Mouse (Mus musculus) limb, embryonic 11.5 days (tissue): Measurements from ENCODE around the gene Kntc1. TPM values are rescaled to one million over a fixed set of nuclear protein-coding genes. Genes with fewer than 3 reads are reported as not detected.

ENCODE experiments used
- ATAC-seq: fragments of 200-750 bp; cut with Nextera tagmentation; 2 replicates; pipeline ENCODE4 v1.8.0; 2017; ENCODE audit warnings: low read depth; ENCODE audit not compliant: insufficient number of reproducible peaks, low FRiP score, low TSS enrichment
- DNase-seq: peaks from one replicate; pipeline ENCODE4 v3.0.0-alpha.2; 2015; ENCODE audit warnings: low spot score
- H3K27ac ChIP-seq: fragments of 300-500 bp; sonication (generic); replicated peaks from 2 replicates; pipeline ENCODE4 v1.5.1; 2014; ENCODE audit warnings: low read depth, mild to moderate bottlenecking, low read length
- H3K27me3 ChIP-seq: fragments of 300-500 bp; sonication (generic); 2 replicates; pipeline ENCODE4 v1.6.1; 2014; ENCODE audit warnings: mild to moderate bottlenecking, low read length, mixed read lengths; ENCODE audit not compliant: control insufficient read depth, insufficient read depth
- H3K36me3 ChIP-seq: fragments of 300-500 bp; sonication (generic); 2 replicates; pipeline ENCODE4 v1.6.1; 2014; ENCODE audit warnings: mild to moderate bottlenecking, low read length, moderate library complexity, mixed read lengths; ENCODE audit not compliant: control insufficient read depth, insufficient read depth
- H3K4me1 ChIP-seq: fragments of 300-500 bp; sonication (generic); 2 replicates; pipeline ENCODE4 v1.6.1; 2014; ENCODE audit warnings: low read length, mixed read lengths; ENCODE audit not compliant: control insufficient read depth, insufficient read depth
- H3K4me2 ChIP-seq: fragments of 300-500 bp; sonication (generic); 2 replicates; pipeline ENCODE4 v1.6.1; 2014; ENCODE audit warnings: low read depth, mild to moderate bottlenecking, moderate library complexity; ENCODE audit not compliant: severe bottlenecking
- H3K4me3 ChIP-seq: fragments of 300-500 bp; sonication (generic); 2 replicates; pipeline ENCODE4 v1.5.1; 2014; ENCODE audit warnings: low read depth, low read length
- H3K9ac ChIP-seq: fragments of 300-500 bp; sonication (generic); 2 replicates; pipeline ENCODE4 v1.6.1; 2014; ENCODE audit warnings: mild to moderate bottlenecking, low read length
- H3K9me3 ChIP-seq: fragments of 300-500 bp; sonication (generic); 2 replicates; pipeline ENCODE4 v1.6.1; 2016; ENCODE audit warnings: low read length; ENCODE audit not compliant: control insufficient read depth
- WGBS: fragments of 180-500 bp; shearing (Covaris S2); extraction: QIAGEN DNeasy Blood & Tissue Kit; methylation state at CpG from one replicate; pipeline ENCODE4 v1.1.7; 2014; 5-methylcytosine and 5-hydroxymethylcytosine counted together
- polyA plus RNA-seq: library from polyadenylated mRNA; unstranded; fragments of >200 nt; fragmentation: Nextera tagmentation; extraction: Ambion mirVana; gene quantifications from 2 replicates; pipeline ENCODE4 v1.2.1, GENCODE M21; 2014

Gene Kntc1
- polyA plus RNA-seq, 1 experiment from 2014 or later = 38.8 TPM

DNA sequence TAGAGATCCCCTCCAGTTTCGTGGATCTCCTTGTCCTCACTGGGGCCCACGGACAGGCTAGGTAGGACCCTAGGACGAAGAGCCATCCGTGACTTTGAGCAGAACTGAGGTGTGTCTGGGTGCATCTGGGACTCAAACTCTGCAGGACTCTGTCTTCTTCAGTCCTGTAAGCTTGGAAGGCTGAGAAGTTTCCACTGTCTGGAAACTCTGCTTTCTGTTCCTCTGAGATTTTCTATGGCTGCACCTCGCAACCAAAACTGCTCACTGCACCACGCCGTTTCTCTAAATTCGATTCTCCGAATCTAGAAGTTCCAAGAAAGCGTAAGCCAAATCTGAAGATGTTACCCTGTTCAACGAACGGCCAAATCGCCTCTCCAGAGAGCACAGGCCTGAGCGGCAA, 114.4 kb downstream of the Kntc1 start:
- no peak overlapping the region for H3K9ac ChIP-seq
- WGBS = 88% methylated on average over 14 of the region's 14 CpGs
- ATAC-seq = no peak

DNA sequence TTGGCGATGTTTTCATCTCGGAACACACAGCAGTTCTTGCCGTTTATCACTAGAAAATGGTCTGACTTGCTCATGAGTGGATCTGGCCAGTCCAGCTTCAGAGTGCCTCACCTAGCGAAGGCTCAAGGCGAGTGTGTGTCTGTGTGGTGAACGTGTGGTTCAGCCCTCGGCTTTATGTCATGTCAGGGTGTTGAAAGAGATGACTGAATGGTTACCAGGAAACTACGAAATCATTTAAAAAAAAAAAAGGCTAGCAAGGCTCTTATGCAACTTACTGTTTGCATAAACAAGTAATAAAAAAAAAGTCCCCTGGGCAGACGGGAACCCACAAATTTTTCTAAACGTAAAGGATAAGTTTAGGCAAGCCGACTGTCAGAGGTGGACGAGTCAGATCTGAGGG, 115.8 kb downstream of the Kntc1 start, which contains the start of gene Hcar2:
Gene Hcar2, minus strand, starts transcription at position 135 of the 400 bp plus-strand sequence.
- no peak for DNase-seq
- Histone ChIP-seq H3K9ac (no peak within 1 kb of the TSS), H3K36me3 (no peaks in the 10 kb centered on the region), H3K4me3 (no peak within 1 kb of the TSS), H3K4me2 (no peak within 1 kb of the TSS), H3K9me3 (no peaks in the 10 kb centered on the region), H3K4me1 (no peaks in the 10 kb centered on the region), H3K27ac (no peak within 1 kb of the TSS), H3K27me3 (no peaks in the 10 kb centered on the region)
- 84% methylated on average over 12 of the region's 12 CpGs for WGBS
- ATAC-seq = no peak

More for the DNA sequence above, 114.4 kb downstream of the Kntc1 start:
- H3K36me3 ChIP-seq = no peaks in the 10 kb centered on the region
- H3K9me3 ChIP-seq = no peaks in the 10 kb centered on the region
- no peak for DNase-seq
- no peak overlapping the region for H3K27ac ChIP-seq
- H3K27me3 ChIP-seq = no peaks in the 10 kb centered on the region
- H3K4me1 ChIP-seq = no peaks in the 10 kb centered on the region
- H3K4me2 ChIP-seq = no peak overlapping the region
- H3K4me3 ChIP-seq = no peak overlapping the region

GRCm38 (mm10) chr5:123866457-123866856, 116.9 kb downstream of the Kntc1 start:
- H3K4me1 ChIP-seq = no peaks in the 10 kb centered on the region
- ATAC-seq = no peak
- H3K27ac ChIP-seq = no peak overlapping the region
- 90% methylated on average over 4 of the region's 4 CpGs for WGBS
- no peak for DNase-seq
- H3K9ac ChIP-seq = no peak overlapping the region
- no peak overlapping the region for H3K4me3 ChIP-seq
- no peaks in the 10 kb centered on the region for H3K9me3 ChIP-seq
- H3K27me3 ChIP-seq = no peaks in the 10 kb centered on the region
- H3K4me2 ChIP-seq = no peak overlapping the region
- H3K36me3 ChIP-seq = no peaks in the 10 kb centered on the region

DNA sequence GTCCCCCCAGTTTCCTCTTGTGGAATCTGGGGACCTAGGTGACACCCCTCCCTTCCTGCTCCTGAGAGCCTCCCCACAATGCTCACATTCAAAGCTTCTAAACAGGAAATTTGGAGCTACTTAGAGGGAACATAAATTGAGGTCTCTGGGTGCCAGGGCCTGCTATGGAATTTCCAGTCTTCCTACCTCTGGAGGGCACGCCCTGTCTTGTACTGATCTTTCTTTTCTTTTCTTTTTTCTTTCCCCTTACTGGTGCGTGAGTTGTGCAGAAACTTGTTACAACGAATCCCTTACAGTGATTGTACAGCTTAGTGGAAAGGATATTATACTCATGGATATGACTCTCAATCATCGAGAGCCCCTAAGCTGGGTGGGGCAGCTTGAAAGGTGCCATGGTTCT, 120.1 kb downstream of the Kntc1 start:
- Histone ChIP-seq H3K4me1 (no peaks in the 10 kb centered on the region), H3K27me3 (no peaks in the 10 kb centered on the region), H3K9me3 (no peaks in the 10 kb centered on the region), H3K9ac (no peak overlapping the region), H3K4me2 (no peak overlapping the region), H3K27ac (no peak overlapping the region), H3K36me3 (no peaks in the 10 kb centered on the region), H3K4me3 (no peak overlapping the region)
- 85% methylated on average over 4 of the region's 4 CpGs for WGBS
- ATAC-seq (no peak), DNase-seq (no peak)

Other genes starting within 250 kb of the Kntc1 start
- 0.23 and 0.60 TPM in 2 replicates for gene B3gnt4, start 239.3 kb upstream of the Kntc1 start, polyA plus RNA-seq
- gene Diablo, start 225.5 kb upstream of the Kntc1 start, polyA plus RNA-seq = 120 and 124 TPM in 2 replicates
- 0.14 and 0.55 TPM in 2 replicates for gene Gm49027, start 224.2 kb upstream of the Kntc1 start, polyA plus RNA-seq
- 28.4 and 29.0 TPM in 2 replicates for gene Vps33a, start 176.7 kb upstream of the Kntc1 start, polyA plus RNA-seq
- 37.8 and 44.9 TPM in 2 replicates for gene Clip1, start 65.1 kb upstream of the Kntc1 start, polyA plus RNA-seq
- 100 and 106 TPM in 2 replicates for gene Zcchc8, start 28.6 kb upstream of the Kntc1 start, polyA plus RNA-seq
- gene Rsrc2, start 302 bp upstream of the Kntc1 start, polyA plus RNA-seq = 166 and 167 TPM in 2 replicates
- gene Hcar2, start 115.8 kb downstream of the Kntc1 start, polyA plus RNA-seq = not detected in 2 replicates
- gene Hcar1, start 130.3 kb downstream of the Kntc1 start, polyA plus RNA-seq = 0.11 TPM in 1 of 2 replicates, not detected in the other
- gene Denr, start 157.5 kb downstream of the Kntc1 start, polyA plus RNA-seq = 186 and 187 TPM in 2 replicates
- 0.25 and 1.4 TPM in 2 replicates for gene Gm43518, start 177.7 kb downstream of the Kntc1 start, polyA plus RNA-seq
- gene Ccdc62, start 181.0 kb downstream of the Kntc1 start, polyA plus RNA-seq = 4.4 and 7.3 TPM in 2 replicates
- gene Hip1r, start 223.9 kb downstream of the Kntc1 start, polyA plus RNA-seq = 3.8 and 4.2 TPM in 2 replicates